Mouse (Mus musculus): ENCODE data around the gene Spaar.

Gene Spaar

GRCm38 (mm10) chr4:43729794-43730550 lies at the start of gene Spaar:
TSS of gene Spaar (plus strand) at chr4:43730034.
- no peak for ATAC-seq (ENCODE audit: insufficient number of reproducible peaks, low FRiP score, low TSS enrichment)

GRCm38 (mm10) chr4:43690021-43690420 lies 39.8 kb upstream of the Spaar start:
- no peak for ATAC-seq (ENCODE audit: insufficient number of reproducible peaks, low FRiP score, low TSS enrichment)

- ATAC-seq (ENCODE audit: insufficient number of reproducible peaks, low FRiP score, low TSS enrichment), result no peak
Observed at GRCm38 (mm10) chr4:43691026-43691425, 38.8 kb upstream of the Spaar start.

- no peak for ATAC-seq (ENCODE audit: insufficient number of reproducible peaks, low FRiP score, low TSS enrichment)
Observed at GRCm38 (mm10) chr4:43693806-43694241, 36.0 kb upstream of the Spaar start.

GRCm38 (mm10) chr4:43694439-43695248 lies 35.2 kb upstream of the Spaar start:
- no peak for ATAC-seq (ENCODE audit: insufficient number of reproducible peaks, low FRiP score, low TSS enrichment)

- no peak for ATAC-seq (ENCODE audit: insufficient number of reproducible peaks, low FRiP score, low TSS enrichment)
Observed at GRCm38 (mm10) chr4:43695249-43695671, 34.6 kb upstream of the Spaar start.

- ATAC-seq (ENCODE audit: insufficient number of reproducible peaks, low FRiP score, low TSS enrichment), result peak; percentile 65
Observed at GRCm38 (mm10) chr4:43696561-43696960, 33.3 kb upstream of the Spaar start.

- no peak for ATAC-seq (ENCODE audit: insufficient number of reproducible peaks, low FRiP score, low TSS enrichment)
Observed at GRCm38 (mm10) chr4:43700707-43701106, 29.1 kb upstream of the Spaar start, which contains the start of gene Olfr70. TSS of gene Olfr70 (minus strand) at chr4:43700807.

GRCm38 (mm10) chr4:43703439-43703838 lies 26.4 kb upstream of the Spaar start:
- ATAC-seq (ENCODE audit: insufficient number of reproducible peaks, low FRiP score, low TSS enrichment), result no peak

GRCm38 (mm10) chr4:43703851-43704250 lies 26.0 kb upstream of the Spaar start:
- ATAC-seq (ENCODE audit: insufficient number of reproducible peaks, low FRiP score, low TSS enrichment), result no peak

- ATAC-seq (ENCODE audit: insufficient number of reproducible peaks, low FRiP score, low TSS enrichment), result no peak
Observed at GRCm38 (mm10) chr4:43705991-43706390, 23.8 kb upstream of the Spaar start.

- no peak for ATAC-seq (ENCODE audit: insufficient number of reproducible peaks, low FRiP score, low TSS enrichment)
Observed at GRCm38 (mm10) chr4:43709869-43710268, 20.0 kb upstream of the Spaar start, which contains the start of gene Olfr71. TSS of gene Olfr71 (minus strand) at chr4:43710255.

- ATAC-seq (ENCODE audit: insufficient number of reproducible peaks, low FRiP score, low TSS enrichment), result peak; percentile 61; the same call in 1 of the 2 replicates
Observed at GRCm38 (mm10) chr4:43711821-43712220, 18.0 kb upstream of the Spaar start.

- ATAC-seq (ENCODE audit: insufficient number of reproducible peaks, low FRiP score, low TSS enrichment), result no peak
Observed at GRCm38 (mm10) chr4:43713652-43714219, 16.1 kb upstream of the Spaar start.

GRCm38 (mm10) chr4:43720491-43721228 lies 9.2 kb upstream of the Spaar start:
- no peak for ATAC-seq (ENCODE audit: insufficient number of reproducible peaks, low FRiP score, low TSS enrichment)

GRCm38 (mm10) chr4:43722191-43722590 lies 7.6 kb upstream of the Spaar start:
- no peak for ATAC-seq (ENCODE audit: insufficient number of reproducible peaks, low FRiP score, low TSS enrichment)

GRCm38 (mm10) chr4:43724764-43725163 lies 5.1 kb upstream of the Spaar start:
- ATAC-seq (ENCODE audit: insufficient number of reproducible peaks, low FRiP score, low TSS enrichment), result no peak

GRCm38 (mm10) chr4:43726228-43726993 lies 3.4 kb upstream of the Spaar start:
- no peak for ATAC-seq (ENCODE audit: insufficient number of reproducible peaks, low FRiP score, low TSS enrichment)

- ATAC-seq (ENCODE audit: insufficient number of reproducible peaks, low FRiP score, low TSS enrichment), result no peak
Observed at GRCm38 (mm10) chr4:43726995-43727394, 2.8 kb upstream of the Spaar start, which contains the start of gene Hrct1. TSS of gene Hrct1 (plus strand) at chr4:43727188.
